ENCODE assay signal across 11 mouse cellular contexts in genomic region chr7:112353939-112354338, GRCm38 (mm10).
DNase-seq lines count a peak whose midpoint lies in the region; ATAC-seq and TF ChIP-seq lines count a peak whose summit lies in the region.
"Had no signal": no experiment of that assay in that cellular context is flagged by ENCODE, and none has a peak within 500 bp of the region (broad histone marks: within the 10 kb centered on the region; RNA-seq: fewer than 3 reads in every experiment).

No protein-coding gene starts in this region.

- peaks cover 45% of the 10 kb centered on the region for H3K4me1 ChIP-seq in forebrain, embryonic 10.5 days
- peaks cover 6% of the 10 kb centered on the region; the same call in 1 of the 2 replicates for H3K4me1 ChIP-seq in forebrain, postnatal 0 days (ENCODE audit: insufficient read depth)
- peaks cover 39% of the 10 kb centered on the region for H3K4me1 ChIP-seq in hindbrain, embryonic 12.5 days
- peaks cover 16% of the 10 kb centered on the region for H3K4me1 ChIP-seq in hindbrain, embryonic 14.5 days (replicated peaks; ENCODE audit: control insufficient read depth, insufficient read depth, low read length)

- 81% methylated on average over 11 of the region's 11 CpGs for WGBS in forebrain, embryonic 10.5 days
- WGBS in forebrain, postnatal 0 days: 43% methylated on average over 11 of the region's 11 CpGs
- WGBS in hindbrain, embryonic 12.5 days: 52% methylated on average over 11 of the region's 11 CpGs
- 37% methylated on average over 11 of the region's 11 CpGs for WGBS in hindbrain, embryonic 14.5 days

- H3K27me3 ChIP-seq in forebrain, embryonic 10.5 days (ENCODE audit: poor library complexity, severe bottlenecking): 0 out of 2 replicates have a peak, but pooled peaks cover 7% of the 10 kb centered on the region
- no peaks in the 10 kb centered on the region for H3K27me3 ChIP-seq in forebrain, postnatal 0 days (ENCODE audit: insufficient read depth, low read length)
- H3K27me3 ChIP-seq in hindbrain, embryonic 12.5 days: no peaks in the 10 kb centered on the region
- H3K27me3 ChIP-seq in hindbrain, embryonic 14.5 days (ENCODE audit: control insufficient read depth, insufficient read depth, low read length): no peaks in the 10 kb centered on the region

- no peak for DNase-seq in forebrain, embryonic 10.5 days (ENCODE audit: extremely low spot score, low spot score)
- no peak for DNase-seq in forebrain, postnatal 0 days
- DNase-seq in hindbrain, embryonic 14.5 days (ENCODE audit: low spot score): no peak
- peak; percentile 19 for DNase-seq in right cerebral cortex, postnatal 4 days
- no peak for DNase-seq in right cerebral cortex, adult 18-20 months
- no peak for DNase-seq in B cell, adult 2 months
- no peak for DNase-seq in kidney, adult 18-20 months
- DNase-seq: heart, adult 2 months; spleen, adult 18-20 months had no signal

- no peak for TF ChIP-seq CTCF in forebrain, postnatal 0 days (IDR thresholded peaks at IDR 0.05; ENCODE audit: low read depth)

- H3K9ac ChIP-seq in forebrain, postnatal 0 days: no peak overlapping the region
- H3K9ac ChIP-seq in hindbrain, embryonic 12.5 days: no peak overlapping the region
- no peak overlapping the region for H3K9ac ChIP-seq in hindbrain, embryonic 14.5 days
- H3K9ac ChIP-seq: liver, embryonic 14.5 days had no signal

- H3K27ac ChIP-seq in forebrain, embryonic 10.5 days: peak overlapping the region; percentile 42; the same call in 1 of the 2 replicates
- no peak overlapping the region for H3K27ac ChIP-seq in forebrain, postnatal 0 days (ENCODE audit: low read depth, low read length)
- 0 out of 2 replicates have a peak overlapping the region, but pooled peaks have one; percentile 68 for H3K27ac ChIP-seq in hindbrain, embryonic 12.5 days
- no peak overlapping the region for H3K27ac ChIP-seq in hindbrain, embryonic 14.5 days
- H3K27ac ChIP-seq: heart, adult 2 months; liver, embryonic 14.5 days had no signal

- no peaks in the 10 kb centered on the region for H3K36me3 ChIP-seq in forebrain, embryonic 10.5 days (replicated peaks)
- 0 out of 2 replicates have a peak, but pooled peaks cover 6% of the 10 kb centered on the region for H3K36me3 ChIP-seq in forebrain, postnatal 0 days (ENCODE audit: insufficient read depth)
- no peaks in the 10 kb centered on the region for H3K36me3 ChIP-seq in hindbrain, embryonic 12.5 days
- no peaks in the 10 kb centered on the region for H3K36me3 ChIP-seq in hindbrain, embryonic 14.5 days (replicated peaks; ENCODE audit: control insufficient read depth, insufficient read depth)

- H3K9me3 ChIP-seq in forebrain, embryonic 10.5 days: no peaks in the 10 kb centered on the region
- no peaks in the 10 kb centered on the region for H3K9me3 ChIP-seq in forebrain, postnatal 0 days (ENCODE audit: low read length)
- H3K9me3 ChIP-seq in hindbrain, embryonic 12.5 days (replicated peaks): no peaks in the 10 kb centered on the region
- H3K9me3 ChIP-seq in hindbrain, embryonic 14.5 days (ENCODE audit: control insufficient read depth, low read length): no peaks in the 10 kb centered on the region

- H3K4me3 ChIP-seq in forebrain, embryonic 10.5 days: no peak overlapping the region
- H3K4me3 ChIP-seq in forebrain, postnatal 0 days (ENCODE audit: low read depth, low read length): no peak overlapping the region
- H3K4me3 ChIP-seq in hindbrain, embryonic 12.5 days: no peak overlapping the region
- H3K4me3 ChIP-seq in hindbrain, embryonic 14.5 days (replicated peaks; ENCODE audit: low read length): no peak overlapping the region
- H3K4me3 ChIP-seq: heart, adult 2 months had no signal

- ATAC-seq in forebrain, postnatal 0 days: no peak
- ATAC-seq in hindbrain, embryonic 12.5 days (ENCODE audit: low FRiP score): peak; percentile 55; the same call in 1 of the 2 replicates
- ATAC-seq in hindbrain, embryonic 14.5 days (ENCODE audit: low FRiP score): no peak; the same call in 1 of the 2 replicates

- no peak overlapping the region for H3K4me2 ChIP-seq in forebrain, postnatal 0 days (ENCODE audit: low read depth)
- no peak overlapping the region for H3K4me2 ChIP-seq in hindbrain, embryonic 12.5 days (replicated peaks)
- no peak overlapping the region for H3K4me2 ChIP-seq in hindbrain, embryonic 14.5 days (replicated peaks)

Comparison
In these comparisons a context has a peak if more than half of its experiments do, and no peak if none do; other contexts are left out.
1. H3K27ac ChIP-seq: peak in forebrain, embryonic 10.5 days (single experiment) and hindbrain, embryonic 12.5 days (single experiment); none in forebrain, postnatal 0 days (single experiment) and hindbrain, embryonic 14.5 days (single experiment).